Mouse (Mus musculus) left cerebral cortex, adult 2 months (tissue): ENCODE results near the gene Pde12. TPM values are rescaled to one million over a fixed set of nuclear protein-coding genes. Genes with fewer than 3 reads are reported as not detected.

Source experiments
- DNase-seq, 2 experiments: peaks; one replicate each; pipeline ENCODE4 v3.0.0; 2021 to 2022; ENCODE audit warnings: low spot score in 2 of 2, mixed read lengths in 1 of 2; ENCODE audit errors: extremely low spot score in 1 of 2
- H3K27ac ChIP-seq: fragments of 200-600 bp; 2 replicates; pipeline ENCODE4 v1.8.1; 2022
- H3K4me3 ChIP-seq: fragments of 200-600 bp; 2 replicates; pipeline ENCODE4 v1.8.1; 2022
- CTCF ChIP-seq: fragments of 200-600 bp; IDR thresholded peaks from 2 replicates; pipeline ENCODE4 v1.8.1; 2022; ENCODE audit warnings: antibody characterized with exemption, mild to moderate bottlenecking, moderate library complexity
- intact Hi-C: fragments of 180-260 bp; cut with DNase I; formaldehyde crosslinking; loops from one replicate; pipeline ENCODE4 v1.15.1; 2025
- microRNA-seq, 2 experiments: library from miRNA; unstranded; fragments of <30 nt; microRNA quantifications; one replicate each; pipeline ENCODE4 v1.2.0; 2021
- total RNA-seq, 2 experiments: library from RNA; stranded (reverse); gene quantifications; 2 replicates each; pipeline ENCODE4 v1.2.3; 2021

Gene Pde12
- total RNA-seq, 2 experiments from 2014 or later: 8.6 to 9.5 TPM

- Histone ChIP-seq H3K4me3 (peak overlapping the region; percentile 73), H3K27ac (no peak overlapping the region)
- no peak for DNase-seq
- intact Hi-C loops: loop anchor here (2.0 to 5.0 kb wide), 3 partner anchors 29 to 153 kb away; partner anchors contain the start of gene Pde12
- TF ChIP-seq CTCF: peak; percentile 14
Observed at GRCm38 (mm10) chr14:26639961-26640360, 29.7 kb downstream of the Pde12 start.

- no peak for DNase-seq
- Histone ChIP-seq H3K27ac (peak overlapping the region; percentile 94), H3K4me3 (peak overlapping the region; percentile 73)
- no peak for TF ChIP-seq CTCF
- intact Hi-C loops: loop anchor here (2.0 to 5.0 kb wide), 3 partner anchors 30 to 152 kb away; partner anchors contain the start of gene Pde12
Observed at GRCm38 (mm10) chr14:26639251-26639650, 30.4 kb downstream of the Pde12 start.

GRCm38 (mm10) chr14:26638708-26639084 lies 31.0 kb downstream of the Pde12 start:
- DNase-seq: peak; percentile 26 to 27
- H3K27ac ChIP-seq: peak overlapping the region; percentile 94
- peak overlapping the region; percentile 73 for H3K4me3 ChIP-seq
- TF ChIP-seq CTCF: no peak; the same call in 1 of the 2 replicates
- intact Hi-C loops: loop anchor here (2.0 to 5.0 kb wide), 3 partner anchors 30 to 151 kb away; partner anchors contain the start of gene Pde12

- Histone ChIP-seq H3K4me3 (peak within 1 kb of the TSS; percentile 73), H3K27ac (peak within 1 kb of the TSS; percentile 94)
- intact Hi-C loops: loop anchor here (2.0 to 5.0 kb wide), 3 partner anchors 31 to 151 kb away; partner anchors contain the start of gene Pde12
- DNase-seq: peak; percentile 98 to 99
- no peak for TF ChIP-seq CTCF
Observed at GRCm38 (mm10) chr14:26637851-26638707, 31.6 kb downstream of the Pde12 start, which contains the start of gene Arf4. Gene Arf4, plus strand, starts transcription at chr14:26638074.

- intact Hi-C loops: loop anchor here (5.0 kb wide), 1 partner anchor 150 kb away; no protein-coding TSS in a partner anchor
- DNase-seq: peak in 1 of 2 experiments; percentile 18
- TF ChIP-seq CTCF: no peak
- peak overlapping the region; percentile 94 for H3K27ac ChIP-seq
- peak overlapping the region; percentile 47 for H3K4me3 ChIP-seq
Observed at GRCm38 (mm10) chr14:26637025-26637850, 32.4 kb downstream of the Pde12 start.

GRCm38 (mm10) chr14:26626605-26627140 lies 43.0 kb downstream of the Pde12 start:
- no peak for TF ChIP-seq CTCF
- intact Hi-C loops: no loop called here
- no peak for DNase-seq
- Histone ChIP-seq H3K27ac (no peak overlapping the region), H3K4me3 (no peak overlapping the region)

- no peak for DNase-seq
- Histone ChIP-seq H3K4me3 (no peak overlapping the region), H3K27ac (no peak overlapping the region)
- intact Hi-C loops: no loop called here
- TF ChIP-seq CTCF: no peak
Observed at GRCm38 (mm10) chr14:26625301-26625700, 44.4 kb downstream of the Pde12 start.

- TF ChIP-seq CTCF: no peak
- no peak for DNase-seq
- Histone ChIP-seq H3K27ac (no peak overlapping the region), H3K4me3 (no peak overlapping the region)
- intact Hi-C loops: no loop called here
Observed at GRCm38 (mm10) chr14:26610689-26611088, 59.0 kb downstream of the Pde12 start.

Small RNA genes within 50 kb of the gene (microRNA-seq; reads per million reads assigned to microRNA genes)
- gene Mir7672: 0 to 0.48 reads per million in 2 experiments

Other genes with a start within 250 kb of the Pde12 start
- gene Slmap, start 135.0 kb downstream of the Pde12 start, total RNA-seq: 100 to 1,000 TPM; 113 to 116 TPM
- gene Dennd6a, start 96.0 kb downstream of the Pde12 start, total RNA-seq: 10 to 100 TPM; 25.8 to 26.6 TPM
- gene Arf4, start 31.8 kb downstream of the Pde12 start, total RNA-seq: 100 to 1,000 TPM; 108 to 114 TPM
- gene Dnah12, start 23.4 kb upstream of the Pde12 start, total RNA-seq: under 1 TPM; 0.07 to 0.14 TPM
- gene Asb14, start 224.7 kb upstream of the Pde12 start, total RNA-seq: under 1 TPM in 1 of 2 experiments, not detected in 1; 0.36 TPM